Mouse (Mus musculus) hindbrain, embryonic 16.5 days (tissue): Measurements from ENCODE around the gene Gckr. TPM values are rescaled to one million over a fixed set of nuclear protein-coding genes. Genes with fewer than 3 reads are reported as not detected.
A peak's percentile ranks its signal among the peaks of the same experiment; 100 is the strongest.

Source experiments
- ATAC-seq: fragments of 200-750 bp; cut with Nextera tagmentation; 2 replicates; pipeline ENCODE4 v1.8.0; 2017; ENCODE audit warnings: moderate TSS enrichment, moderate library complexity
- H3K27ac ChIP-seq: fragments of 300-500 bp; sonication (generic); 2 replicates; pipeline ENCODE4 v1.5.1; 2014; ENCODE audit warnings: low read depth, mild to moderate bottlenecking, control low read depth, low read length, moderate library complexity
- H3K27me3 ChIP-seq: fragments of 300-500 bp; sonication (generic); replicated peaks from 2 replicates; pipeline ENCODE4 v1.6.1; 2014; ENCODE audit warnings: low read length; ENCODE audit not compliant: control insufficient read depth, insufficient read depth
- H3K36me3 ChIP-seq: fragments of 300-500 bp; sonication (generic); 2 replicates; pipeline ENCODE4 v1.6.1; 2014; ENCODE audit warnings: mild to moderate bottlenecking, low read length, moderate library complexity, mixed read lengths; ENCODE audit not compliant: control insufficient read depth, insufficient read depth
- H3K4me1 ChIP-seq: fragments of 300-500 bp; sonication (generic); 2 replicates; pipeline ENCODE4 v1.6.1; 2014; ENCODE audit warnings: low read depth, low read length; ENCODE audit not compliant: control insufficient read depth, insufficient read depth
- H3K4me2 ChIP-seq: fragments of 300-500 bp; sonication (generic); 2 replicates; pipeline ENCODE4 v1.6.1; 2014; ENCODE audit warnings: mild to moderate bottlenecking, low read length, control low read depth, moderate library complexity
- H3K4me3 ChIP-seq: fragments of 300-500 bp; sonication (generic); 2 replicates; pipeline ENCODE4 v1.5.1; 2014; ENCODE audit warnings: mild to moderate bottlenecking, low read length, control low read depth, moderate library complexity
- H3K9ac ChIP-seq: fragments of 300-500 bp; sonication (generic); 2 replicates; pipeline ENCODE4 v1.6.1; 2014; ENCODE audit warnings: low read depth, mild to moderate bottlenecking, control low read depth, low read length, moderate library complexity
- H3K9me3 ChIP-seq: fragments of 300-500 bp; sonication (generic); 2 replicates; pipeline ENCODE4 v1.6.1; 2014; ENCODE audit warnings: mild to moderate bottlenecking, low read length, moderate library complexity; ENCODE audit not compliant: control insufficient read depth
- WGBS: fragments of 180-500 bp; shearing (Covaris S2); extraction: QIAGEN DNeasy Blood & Tissue Kit; methylation state at CpG from one replicate; pipeline ENCODE4 v1.1.7; 2014; 5-methylcytosine and 5-hydroxymethylcytosine counted together
- polyA plus RNA-seq: library from polyadenylated mRNA; unstranded; fragments of >200 nt; fragmentation: Nextera tagmentation; extraction: Ambion mirVana; gene quantifications from 2 replicates; pipeline ENCODE4 v1.2.1, GENCODE M21; 2015

The Gckr gene
- 0.25 and 0.26 TPM in 2 replicates for polyA plus RNA-seq

DNA sequence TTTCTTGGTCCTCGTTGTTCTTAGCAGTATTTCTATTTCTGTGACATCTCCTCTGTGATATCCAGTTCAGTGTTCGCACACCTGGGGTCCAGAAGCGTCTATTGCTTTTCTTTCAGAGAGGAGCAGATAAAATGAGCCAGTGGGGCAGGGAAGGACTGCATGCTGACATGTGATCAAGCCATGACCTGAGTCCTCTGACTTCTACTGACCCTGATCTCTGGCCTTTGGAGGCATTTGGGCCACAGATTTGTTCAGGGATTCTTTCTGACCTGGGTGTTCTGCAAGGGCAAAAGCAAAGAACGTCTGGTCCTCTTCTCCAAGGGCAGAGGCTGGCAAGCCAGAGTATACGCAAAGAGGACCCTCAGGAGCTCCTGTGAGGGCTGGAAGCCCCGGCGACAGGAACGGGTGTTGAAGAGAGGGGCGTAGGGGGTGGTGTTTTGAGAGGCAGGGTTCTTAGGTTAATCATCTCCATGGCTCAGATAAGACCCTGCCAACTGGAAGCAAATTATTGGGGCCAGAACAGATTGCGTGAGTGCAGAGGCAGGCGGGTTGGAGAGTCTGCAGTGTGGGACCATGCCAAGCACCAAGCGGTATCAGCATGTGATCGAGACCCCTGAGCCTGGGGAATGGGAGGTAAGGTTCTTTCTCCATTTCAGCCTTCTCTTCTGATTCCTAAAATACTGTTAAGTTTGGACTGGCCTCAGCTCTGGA lies at the start of gene Gckr:
Gene Gckr, plus strand, starts transcription at position 397 of the 711 bp plus-strand sequence.
- peaks cover 13% of the 10 kb centered on the region for H3K4me1 ChIP-seq
- H3K36me3 ChIP-seq = peaks cover 7% of the 10 kb centered on the region; the same call in 1 of the 2 replicates
- H3K9me3 ChIP-seq = no peaks in the 10 kb centered on the region
- peak within 1 kb of the TSS; percentile 84 for H3K4me2 ChIP-seq
- ATAC-seq = no peak
- peak within 1 kb of the TSS; percentile 99 for H3K9ac ChIP-seq
- WGBS = 76% methylated on average over 13 of the region's 13 CpGs
- no peak within 1 kb of the TSS for H3K27ac ChIP-seq
- H3K27me3 ChIP-seq = no peaks in the 10 kb centered on the region
- peak within 1 kb of the TSS; percentile 88 for H3K4me3 ChIP-seq

DNA sequence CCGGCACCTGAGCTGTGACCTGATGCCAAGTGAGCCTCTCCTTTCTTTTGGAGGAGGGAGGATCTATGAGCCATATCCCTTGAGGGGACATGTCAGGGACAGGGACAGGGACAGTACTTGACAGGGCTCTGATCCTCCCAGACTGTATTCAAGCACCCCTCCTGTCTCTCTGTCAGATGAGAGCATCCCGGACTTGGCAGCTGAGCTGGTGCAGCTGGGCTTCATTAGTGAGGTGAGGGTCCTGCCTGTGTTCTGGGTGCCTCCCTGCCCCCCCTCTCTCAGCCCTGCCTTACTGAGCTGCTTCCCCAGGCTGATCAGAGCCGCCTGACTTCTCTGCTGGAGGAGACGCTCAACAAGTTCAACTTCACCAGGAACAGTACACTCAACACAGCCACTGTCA lies 46.5 kb upstream of the Gckr start:
- no peaks in the 10 kb centered on the region; the same call in 1 of the 2 replicates for H3K4me1 ChIP-seq
- no peak overlapping the region for H3K9ac ChIP-seq
- no peak overlapping the region for H3K4me3 ChIP-seq
- no peak overlapping the region for H3K27ac ChIP-seq
- no peaks in the 10 kb centered on the region for H3K9me3 ChIP-seq
- H3K27me3 ChIP-seq = no peaks in the 10 kb centered on the region
- H3K36me3 ChIP-seq = peaks cover 41% of the 10 kb centered on the region
- WGBS = 55% methylated on average over 4 of the region's 4 CpGs
- peak; percentile 21; the same call in 1 of the 2 replicates for ATAC-seq
- H3K4me2 ChIP-seq = no peak overlapping the region

DNA sequence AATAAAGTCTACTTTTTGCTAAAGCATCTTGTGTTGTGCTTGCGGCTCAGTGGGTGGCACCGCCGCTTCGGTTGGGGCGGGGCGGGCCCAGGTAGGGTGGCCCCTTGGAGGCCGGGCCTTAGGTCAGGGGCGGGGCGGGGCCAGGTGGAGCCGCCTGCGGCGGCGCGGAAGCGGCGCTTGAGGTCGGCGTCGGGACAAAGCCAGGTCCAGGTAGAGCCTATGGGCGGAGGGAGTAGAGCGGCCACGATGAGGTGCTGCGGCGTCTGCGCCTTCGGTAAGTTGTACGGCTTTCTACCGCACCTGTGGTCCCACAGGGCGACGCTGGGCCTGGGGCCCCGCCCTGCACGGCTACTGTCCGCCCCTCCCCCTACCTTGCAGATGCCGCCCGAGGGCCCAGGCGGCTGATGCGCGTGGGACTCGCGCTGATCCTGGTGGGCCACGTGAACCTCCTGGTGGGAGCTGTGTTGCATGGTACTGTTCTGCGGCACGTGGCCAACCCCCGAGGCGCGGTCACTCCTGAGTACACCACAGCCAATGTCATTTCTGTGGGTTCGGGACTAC lies 45.6 kb upstream of the Gckr start, which contains the start of gene Krtcap3:
Gene Krtcap3, plus strand, starts transcription at position 151 of the 561 bp plus-strand sequence.
- ATAC-seq = peak; percentile 62
- Histone ChIP-seq H3K4me2 (peak within 1 kb of the TSS; percentile 20; the same call in 1 of the 2 replicates), H3K9ac (peak within 1 kb of the TSS; percentile 39; the same call in 1 of the 2 replicates), H3K27me3 (no peaks in the 10 kb centered on the region), H3K4me3 (no peak within 1 kb of the TSS), H3K27ac (no peak within 1 kb of the TSS), H3K36me3 (peaks cover 41% of the 10 kb centered on the region), H3K4me1 (no peaks in the 10 kb centered on the region; the same call in 1 of the 2 replicates), H3K9me3 (no peaks in the 10 kb centered on the region)
- WGBS = 17% methylated on average over 44 of the region's 47 CpGs

DNA sequence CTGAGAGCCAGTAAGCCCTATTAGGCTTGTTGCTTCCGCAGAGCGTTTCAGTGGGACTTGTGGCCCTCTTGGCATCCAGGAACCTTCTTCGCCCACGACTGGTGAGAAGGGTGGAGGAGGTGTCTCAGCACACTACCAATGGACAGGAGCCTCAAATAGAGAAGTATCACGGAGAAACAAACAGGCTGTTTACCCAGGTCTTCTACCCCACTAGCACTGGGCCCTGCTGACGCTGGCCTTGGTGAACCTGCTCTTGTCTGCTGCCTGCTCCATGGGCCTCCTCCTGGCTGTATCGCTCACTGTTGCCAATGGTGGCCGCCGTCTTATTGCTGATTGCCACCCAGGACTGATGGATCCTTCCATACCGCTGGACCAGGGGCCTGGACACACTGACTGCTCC lies 45.1 kb upstream of the Gckr start:
- Histone ChIP-seq H3K4me3 (no peak overlapping the region), H3K4me1 (no peaks in the 10 kb centered on the region; the same call in 1 of the 2 replicates), H3K4me2 (no peak overlapping the region; the same call in 1 of the 2 replicates), H3K27me3 (no peaks in the 10 kb centered on the region), H3K9me3 (no peaks in the 10 kb centered on the region), H3K36me3 (peaks cover 36% of the 10 kb centered on the region), H3K9ac (no peak overlapping the region), H3K27ac (no peak overlapping the region)
- 61% methylated on average over 10 of the region's 10 CpGs for WGBS
- ATAC-seq = 0 out of 2 replicates have a peak, but pooled peaks have one; percentile 5

DNA sequence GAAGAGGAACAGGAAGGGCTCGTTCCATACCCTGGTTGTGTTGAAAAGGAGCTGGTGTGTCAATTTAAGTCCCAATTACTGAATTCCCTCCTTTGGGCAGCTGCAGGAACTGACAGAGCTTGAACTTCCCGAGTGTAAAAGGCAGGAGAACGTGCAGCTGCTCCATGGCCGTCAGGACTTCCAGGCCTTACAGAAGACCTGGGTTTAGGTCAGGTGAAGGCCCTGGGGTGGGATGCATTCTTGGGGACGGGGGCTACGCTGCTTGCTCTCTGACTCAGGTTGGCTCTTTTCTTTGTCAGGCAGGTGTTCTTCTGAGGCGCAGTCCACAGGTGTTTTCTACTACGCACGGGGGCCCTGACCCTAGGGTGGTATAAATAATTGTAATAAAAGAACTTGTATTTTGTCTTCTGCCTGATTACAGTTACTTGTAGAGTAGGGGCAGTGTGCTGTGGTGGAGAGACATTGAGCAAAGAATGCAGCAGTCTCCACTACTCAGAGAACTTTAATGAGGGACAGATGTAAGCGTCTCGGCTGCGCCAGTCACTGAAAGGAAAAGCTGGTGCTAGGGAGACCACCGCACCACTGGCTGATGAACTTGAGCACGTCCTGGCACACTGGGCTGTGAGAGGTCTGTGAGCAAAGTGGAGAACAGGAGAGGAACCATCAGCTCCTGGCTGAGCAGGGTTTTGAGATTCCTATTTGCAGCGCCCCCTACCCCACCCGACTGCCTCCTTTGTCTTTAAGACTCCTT lies 44.3 kb upstream of the Gckr start:
- Histone ChIP-seq H3K4me2 (no peak overlapping the region), H3K36me3 (peaks cover 32% of the 10 kb centered on the region), H3K27ac (no peak overlapping the region), H3K27me3 (no peaks in the 10 kb centered on the region), H3K4me3 (no peak overlapping the region), H3K4me1 (no peaks in the 10 kb centered on the region; the same call in 1 of the 2 replicates), H3K9me3 (no peaks in the 10 kb centered on the region), H3K9ac (no peak overlapping the region)
- no peak for ATAC-seq
- 81% methylated on average over 16 of the region's 16 CpGs for WGBS

DNA sequence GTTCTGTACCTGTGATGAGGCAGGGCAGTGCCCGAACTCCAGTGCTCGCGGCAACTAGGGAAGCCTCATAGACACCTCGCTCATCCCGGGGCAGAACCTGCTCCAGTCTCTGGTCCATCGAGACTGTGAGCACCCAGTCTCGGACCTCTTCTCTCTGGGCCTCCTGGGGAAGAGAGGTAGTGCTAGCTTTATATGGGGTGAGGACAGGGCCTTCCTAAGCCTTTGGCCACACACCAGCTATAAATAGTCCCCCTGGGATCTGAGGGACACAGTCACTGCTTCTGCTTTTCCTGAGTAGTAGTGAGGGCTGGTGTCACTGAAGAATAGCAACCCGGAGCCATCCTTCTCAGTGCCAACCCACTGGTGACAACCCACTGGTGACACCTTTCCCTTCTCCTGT lies 43.4 kb upstream of the Gckr start:
- H3K4me3 ChIP-seq = no peak overlapping the region
- ATAC-seq = no peak
- H3K36me3 ChIP-seq = peaks cover 25% of the 10 kb centered on the region
- WGBS = 95% methylated on average over 8 of the region's 8 CpGs
- no peak overlapping the region for H3K4me2 ChIP-seq
- H3K27me3 ChIP-seq = no peaks in the 10 kb centered on the region
- no peak overlapping the region for H3K27ac ChIP-seq
- H3K9me3 ChIP-seq = no peaks in the 10 kb centered on the region
- no peak overlapping the region for H3K9ac ChIP-seq
- H3K4me1 ChIP-seq = no peaks in the 10 kb centered on the region; the same call in 1 of the 2 replicates

DNA sequence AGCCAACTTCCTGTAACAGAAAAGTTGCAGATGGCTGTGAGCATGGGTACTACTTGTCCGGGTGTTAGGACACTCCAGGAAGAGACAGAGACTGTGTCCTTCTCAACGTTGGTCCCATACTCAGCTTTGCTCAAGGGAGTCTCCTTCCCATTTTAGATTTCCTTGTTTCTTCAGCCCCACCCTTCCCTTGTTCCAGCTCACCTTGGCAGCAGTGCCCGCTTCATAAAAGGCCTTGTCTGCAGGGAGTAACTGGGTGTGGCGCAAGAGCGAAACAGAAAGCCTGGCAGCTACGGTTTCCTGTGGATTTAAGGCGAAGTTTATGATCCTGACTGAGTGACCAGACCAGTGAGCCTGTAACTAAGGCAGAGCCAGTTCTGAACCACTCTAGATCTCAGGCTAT lies 42.8 kb upstream of the Gckr start:
- 83% methylated on average over 7 of the region's 7 CpGs for WGBS
- Histone ChIP-seq H3K4me3 (no peak overlapping the region), H3K9ac (no peak overlapping the region), H3K9me3 (no peaks in the 10 kb centered on the region), H3K27ac (no peak overlapping the region), H3K4me2 (no peak overlapping the region), H3K36me3 (peaks cover 23% of the 10 kb centered on the region), H3K27me3 (no peaks in the 10 kb centered on the region), H3K4me1 (no peaks in the 10 kb centered on the region; the same call in 1 of the 2 replicates)
- ATAC-seq = no peak

DNA sequence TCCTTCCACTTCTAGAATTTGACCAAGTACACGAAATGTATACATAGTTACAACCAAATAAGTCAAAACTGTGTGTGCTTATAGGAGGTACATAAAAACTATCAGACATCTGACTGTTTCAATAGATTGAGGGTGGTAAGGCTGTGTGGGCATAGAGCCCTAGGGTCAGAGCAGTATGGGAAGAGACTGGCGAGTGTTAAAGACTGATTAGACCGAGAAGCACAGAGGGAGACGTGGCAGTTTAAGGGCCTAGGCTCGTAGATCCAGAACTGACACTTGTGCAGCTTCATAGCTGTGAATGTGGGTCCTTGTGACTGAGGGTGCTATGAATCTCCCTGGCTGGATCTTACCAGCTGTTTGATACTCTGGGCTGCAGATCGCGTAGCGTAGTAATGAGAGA lies 42.3 kb upstream of the Gckr start:
- ATAC-seq = no peak
- H3K27me3 ChIP-seq = no peaks in the 10 kb centered on the region
- no peak overlapping the region for H3K9ac ChIP-seq
- no peak overlapping the region for H3K27ac ChIP-seq
- WGBS = 88% methylated on average over 8 of the region's 8 CpGs
- no peak overlapping the region for H3K4me3 ChIP-seq
- H3K4me1 ChIP-seq = no peaks in the 10 kb centered on the region; the same call in 1 of the 2 replicates
- no peaks in the 10 kb centered on the region for H3K9me3 ChIP-seq
- H3K36me3 ChIP-seq = peaks cover 23% of the 10 kb centered on the region
- no peak overlapping the region for H3K4me2 ChIP-seq

DNA sequence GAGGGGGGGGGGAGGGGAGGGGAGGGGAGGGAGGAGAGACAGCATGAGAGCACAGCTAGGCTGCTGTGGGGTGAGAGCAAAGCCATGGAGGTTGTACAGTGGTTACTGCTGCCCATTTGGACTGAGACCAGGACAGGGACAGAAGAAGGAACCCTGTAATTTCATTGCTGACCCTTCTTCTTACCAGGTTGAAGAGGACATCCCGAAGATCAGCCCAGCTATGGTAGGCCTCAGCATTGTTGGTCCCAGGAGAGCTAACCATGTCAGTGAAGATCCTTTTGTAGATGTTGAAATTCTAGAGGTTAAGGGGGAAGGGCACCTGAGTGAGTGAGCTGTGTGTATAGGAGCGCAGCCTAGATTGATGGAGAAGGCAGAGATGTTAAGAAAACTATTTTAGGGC lies 41.9 kb upstream of the Gckr start:
- WGBS = 95% methylated on average over 2 of the region's 2 CpGs
- Histone ChIP-seq H3K27ac (no peak overlapping the region), H3K27me3 (no peaks in the 10 kb centered on the region), H3K9ac (no peak overlapping the region), H3K4me1 (no peaks in the 10 kb centered on the region; the same call in 1 of the 2 replicates), H3K36me3 (peaks cover 25% of the 10 kb centered on the region), H3K4me3 (no peak overlapping the region), H3K4me2 (no peak overlapping the region), H3K9me3 (no peaks in the 10 kb centered on the region)
- no peak for ATAC-seq
